Mouse (Mus musculus): ENCODE data around the gene Sept6. TPM values are rescaled to one million over a fixed set of nuclear protein-coding genes. Genes with fewer than 3 reads are reported as not detected.
A peak's percentile ranks its signal among the peaks of the same experiment; 100 is the strongest.
"Not testable (repeated sequence)": the region's sequence is repeated elsewhere in the genome, so short reads cannot be mapped to it uniquely, and the experiment has no call there.

Sept6 gene
- polyA plus RNA-seq, 1 experiment, result 18.7 TPM

GRCm38 (mm10) chrX:36906539-36906938 is 85.1 kb downstream of the Sept6 start:
- H3K79me3 ChIP-seq (ENCODE audit: low read depth), result peaks cover 7% of the 10 kb centered on the region
- no peaks in the 10 kb centered on the region for H3K27me3 ChIP-seq (ENCODE audit: control insufficient read depth, insufficient read depth, insufficient read length)
- no peak overlapping the region for H3K4me3 ChIP-seq (ENCODE audit: insufficient read depth, poor library complexity, severe bottlenecking)
- no peak overlapping the region for H3ac ChIP-seq (ENCODE audit: control insufficient read depth, insufficient read length, low read depth)
- peaks cover 12% of the 10 kb centered on the region for H3K79me2 ChIP-seq (ENCODE audit: control insufficient read depth, insufficient read depth)
- TF ChIP-seq MAX (IDR thresholded peaks at IDR 0.05) (no peak), USF1 (IDR thresholded peaks at IDR 0.05; ENCODE audit: low read depth) (no peak), FOSL1 (IDR thresholded peaks at IDR 0.05; ENCODE audit: insufficient read depth, low read length, poor library complexity, severe bottlenecking) (no peak), MYOG (IDR thresholded peaks at IDR 0.05; ENCODE audit: control insufficient read depth, extremely low read depth, insufficient read length) (no peak), MYOD1 (IDR thresholded peaks at IDR 0.05; ENCODE audit: control insufficient read depth, insufficient read length, low read depth) (no peak), CTCF (IDR thresholded peaks at IDR 0.05; ENCODE audit: control insufficient read depth, insufficient read depth, insufficient read length) (no peak), CEBPB (IDR thresholded peaks at IDR 0.05; ENCODE audit: low read depth) (no peak)
- H3K36me3 ChIP-seq (ENCODE audit: control insufficient read depth, insufficient read depth), result no peaks in the 10 kb centered on the region

GRCm38 (mm10) chrX:36903115-36903768 is 88.4 kb downstream of the Sept6 start:
- Histone ChIP-seq H3K79me2 (ENCODE audit: control insufficient read depth, insufficient read depth) (peaks cover 45% of the 10 kb centered on the region), H3K27me3 (ENCODE audit: control insufficient read depth, insufficient read depth, insufficient read length) (no peaks in the 10 kb centered on the region), H3K36me3 (ENCODE audit: control insufficient read depth, insufficient read depth) (no peaks in the 10 kb centered on the region), H3K4me3 (ENCODE audit: insufficient read depth, poor library complexity, severe bottlenecking) (peak overlapping the region; percentile 60), H3K79me3 (ENCODE audit: low read depth) (peaks cover 37% of the 10 kb centered on the region), H3ac (ENCODE audit: control insufficient read depth, insufficient read length, low read depth) (peak overlapping the region; percentile 66)
- TF ChIP-seq CTCF (IDR thresholded peaks at IDR 0.05; ENCODE audit: control insufficient read depth, insufficient read depth, insufficient read length) (no peak), FOSL1 (IDR thresholded peaks at IDR 0.05; ENCODE audit: insufficient read depth, low read length, poor library complexity, severe bottlenecking) (no peak), MYOG (IDR thresholded peaks at IDR 0.05; ENCODE audit: control insufficient read depth, extremely low read depth, insufficient read length) (no peak), MAX (IDR thresholded peaks at IDR 0.05) (no peak), USF1 (IDR thresholded peaks at IDR 0.05; ENCODE audit: low read depth) (no peak), CEBPB (IDR thresholded peaks at IDR 0.05; ENCODE audit: low read depth) (no peak), MYOD1 (IDR thresholded peaks at IDR 0.05; ENCODE audit: control insufficient read depth, insufficient read length, low read depth) (no peak)

- Histone ChIP-seq H3K79me3 (ENCODE audit: low read depth) (peaks cover 43% of the 10 kb centered on the region), H3K4me3 (ENCODE audit: insufficient read depth, poor library complexity, severe bottlenecking) (peak within 1 kb of the TSS; percentile 60), H3K79me2 (ENCODE audit: control insufficient read depth, insufficient read depth) (peaks cover 52% of the 10 kb centered on the region), H3ac (ENCODE audit: control insufficient read depth, insufficient read length, low read depth) (peak within 1 kb of the TSS; percentile 68), H3K27me3 (ENCODE audit: control insufficient read depth, insufficient read depth, insufficient read length) (no peaks in the 10 kb centered on the region), H3K36me3 (ENCODE audit: control insufficient read depth, insufficient read depth) (no peaks in the 10 kb centered on the region)
- TF ChIP-seq CEBPB (IDR thresholded peaks at IDR 0.05; ENCODE audit: low read depth), result no peak
- no peak for TF ChIP-seq USF1 (IDR thresholded peaks at IDR 0.05; ENCODE audit: low read depth)
- TF ChIP-seq MYOG (IDR thresholded peaks at IDR 0.05; ENCODE audit: control insufficient read depth, extremely low read depth, insufficient read length), result no peak
- no peak for TF ChIP-seq MYOD1 (IDR thresholded peaks at IDR 0.05; ENCODE audit: control insufficient read depth, insufficient read length, low read depth)
- TF ChIP-seq MAX (IDR thresholded peaks at IDR 0.05), result no peak
- no peak for TF ChIP-seq CTCF (IDR thresholded peaks at IDR 0.05; ENCODE audit: control insufficient read depth, insufficient read depth, insufficient read length)
- TF ChIP-seq FOSL1 (IDR thresholded peaks at IDR 0.05; ENCODE audit: insufficient read depth, low read length, poor library complexity, severe bottlenecking), result no peak
These were observed 89.1 kb downstream of the Sept6 start, which contains the start of gene Nkrf for GRCm38 (mm10) chrX:36902321-36903114. Gene Nkrf, minus strand, starts transcription at chrX:36902899.

- no peaks in the 10 kb centered on the region for H3K27me3 ChIP-seq (ENCODE audit: control insufficient read depth, insufficient read depth, insufficient read length)
- no peak overlapping the region for H3ac ChIP-seq (ENCODE audit: control insufficient read depth, insufficient read length, low read depth)
- H3K36me3 ChIP-seq (ENCODE audit: control insufficient read depth, insufficient read depth), result no peaks in the 10 kb centered on the region
- H3K79me2 ChIP-seq (ENCODE audit: control insufficient read depth, insufficient read depth), result peaks cover 61% of the 10 kb centered on the region
- peak overlapping the region; percentile 60 for H3K4me3 ChIP-seq (ENCODE audit: insufficient read depth, poor library complexity, severe bottlenecking)
- TF ChIP-seq MYOG (IDR thresholded peaks at IDR 0.05; ENCODE audit: control insufficient read depth, extremely low read depth, insufficient read length) (no peak), FOSL1 (IDR thresholded peaks at IDR 0.05; ENCODE audit: insufficient read depth, low read length, poor library complexity, severe bottlenecking) (no peak), CEBPB (IDR thresholded peaks at IDR 0.05; ENCODE audit: low read depth) (no peak), USF1 (IDR thresholded peaks at IDR 0.05; ENCODE audit: low read depth) (no peak), CTCF (IDR thresholded peaks at IDR 0.05; ENCODE audit: control insufficient read depth, insufficient read depth, insufficient read length) (no peak), MAX (IDR thresholded peaks at IDR 0.05) (no peak), MYOD1 (IDR thresholded peaks at IDR 0.05; ENCODE audit: control insufficient read depth, insufficient read length, low read depth) (no peak)
- peaks cover 51% of the 10 kb centered on the region for H3K79me3 ChIP-seq (ENCODE audit: low read depth)
These were observed 89.9 kb downstream of the Sept6 start for GRCm38 (mm10) chrX:36901655-36902054.

- not testable (repeated sequence) for H3K36me3 ChIP-seq (ENCODE audit: control insufficient read depth, insufficient read depth); H3K4me3 ChIP-seq (ENCODE audit: insufficient read depth, poor library complexity, severe bottlenecking); H3ac ChIP-seq (ENCODE audit: control insufficient read depth, insufficient read length, low read depth); H3K27me3 ChIP-seq (ENCODE audit: control insufficient read depth, insufficient read depth, insufficient read length)
- peaks cover 73% of the 10 kb centered on the region for H3K79me3 ChIP-seq (ENCODE audit: low read depth)
- H3K79me2 ChIP-seq (ENCODE audit: control insufficient read depth, insufficient read depth), result peaks cover 88% of the 10 kb centered on the region
These were observed 92.7 kb downstream of the Sept6 start for GRCm38 (mm10) chrX:36898931-36899330.
